Mouse (Mus musculus) effector memory CD4-positive, alpha-beta T cell, adult 7 months (primary cell): Measurements from ENCODE around the gene Adora1. TPM values are rescaled to one million over a fixed set of nuclear protein-coding genes. Genes with fewer than 3 reads are reported as not detected.

Source experiments
- polyA plus RNA-seq: library from polyadenylated mRNA; unstranded; fragments of 100-300 nt; shearing (Covaris generic); gene quantifications from one replicate; pipeline ENCODE4 v1.2.1, GENCODE M21; 2017

The Adora1 gene
- polyA plus RNA-seq, result 0.16 TPM

GRCm38 (mm10) chr1:134235391-134235921 lies at the start of gene Adora1:
Gene Adora1 (minus strand): TSS chr1:134235431.

GRCm38 (mm10) chr1:134193126-134193525 lies 42.1 kb downstream of the Adora1 start, which contains the start of gene Mybph:
Gene Mybph (plus strand): TSS chr1:134193448.

GRCm38 (mm10) chr1:134182025-134182424 lies 53.2 kb downstream of the Adora1 start, which contains the start of gene Chil1:
Gene Chil1 (plus strand): TSS chr1:134182176.

Other genes with a start within 250 kb of the Adora1 start
- not detected for gene Fmod, start 198.2 kb downstream of the Adora1 start, polyA plus RNA-seq
- 1,500 TPM for gene Btg2, start 156.3 kb downstream of the Adora1 start, polyA plus RNA-seq
- gene Chit1, start 124.2 kb downstream of the Adora1 start, polyA plus RNA-seq, result 0.67 TPM
- 0.83 TPM for gene Chil1, start 53.3 kb downstream of the Adora1 start, polyA plus RNA-seq
- gene Mybph, start 42.0 kb downstream of the Adora1 start, polyA plus RNA-seq, result not detected
- gene Myog, start 54.6 kb upstream of the Adora1 start, polyA plus RNA-seq, result not detected
- not detected for gene Ppfia4, start 97.5 kb upstream of the Adora1 start, polyA plus RNA-seq
- 112 TPM for gene Tmem183a, start 126.5 kb upstream of the Adora1 start, polyA plus RNA-seq
- not detected for gene 4933406M09Rik, start 150.5 kb upstream of the Adora1 start, polyA plus RNA-seq
- 23.7 TPM for gene Cyb5r1, start 170.1 kb upstream of the Adora1 start, polyA plus RNA-seq
- 119 TPM for gene Adipor1, start 179.9 kb upstream of the Adora1 start, polyA plus RNA-seq
- 24.5 TPM for gene Klhl12, start 220.1 kb upstream of the Adora1 start, polyA plus RNA-seq